Mouse (Mus musculus): ENCODE results near the gene Ltbp1. TPM values are rescaled to one million over a fixed set of nuclear protein-coding genes. Genes with fewer than 3 reads are reported as not detected.

Ltbp1 gene
- polyA plus RNA-seq (2015; fragmentation: Nextera tagmentation; extraction: Ambion mirVana), result 18.9 and 31.6 TPM in 2 replicates

GRCm38 (mm10) chr17:75005281-75005684 lies at the start of gene Ltbp1:
Ltbp1 (plus strand) TSS chr17:75005568.

GRCm38 (mm10) chr17:75435599-75435998 lies 430.2 kb downstream of the Ltbp1 start, which contains the start of gene Rasgrp3:
Rasgrp3 (plus strand) TSS chr17:75435896.

All from adrenal gland, postnatal 0 days (tissue).